In the genomic region with DNA sequence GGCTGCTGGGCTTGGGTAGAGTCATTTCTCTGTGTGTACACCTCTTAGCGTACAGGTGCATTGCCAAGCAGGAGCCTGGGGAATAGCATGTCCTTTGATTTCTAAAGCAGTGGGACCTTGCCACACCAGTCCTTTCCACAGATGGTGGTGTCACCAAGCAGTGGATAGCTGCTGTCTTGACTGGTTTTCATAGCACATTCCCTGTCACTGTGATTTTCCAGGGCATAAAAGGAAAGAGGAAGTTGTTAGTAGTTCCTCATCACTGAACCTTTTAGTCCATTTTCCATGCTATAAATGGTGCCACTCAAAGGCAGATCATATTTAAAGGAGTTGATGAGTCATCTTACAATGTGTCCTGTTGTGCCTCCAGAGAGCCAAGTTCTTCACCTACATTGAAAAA, we compare ENCODE assay signal across 24 mouse cellular contexts.
DNase-seq lines count a peak whose midpoint lies in the region; ATAC-seq and TF ChIP-seq lines count a peak whose summit lies in the region.
"Had no signal": no experiment of that assay in that cellular context is flagged by ENCODE, and none has a peak within 500 bp of the region (broad histone marks: within the 10 kb centered on the region; RNA-seq: fewer than 3 reads in every experiment).

No protein-coding gene starts in this region.

- no peak for TF ChIP-seq CTCF in heart, postnatal 0 days (IDR thresholded peaks at IDR 0.05; ENCODE audit: low read depth)

- intact Hi-C loops in heart, postnatal 25 days (cut with DNase I): no loop called here

- no peak overlapping the region for H3K9ac ChIP-seq in heart, postnatal 0 days (replicated peaks; ENCODE audit: low read depth, low read length)
- H3K9ac ChIP-seq: forebrain, embryonic 13.5 days; heart, embryonic 13.5 days; hindbrain, embryonic 15.5 days; midbrain, embryonic 13.5 days had no signal

- H3K4me2 ChIP-seq in heart, postnatal 0 days (ENCODE audit: low read depth, low read length): no peak overlapping the region
- H3K4me2 ChIP-seq: forebrain, embryonic 13.5 days; heart, embryonic 13.5 days; hindbrain, embryonic 15.5 days; midbrain, embryonic 13.5 days had no signal

- 100% methylated on average over 1 of the region's 1 CpGs for WGBS in heart, postnatal 0 days
- WGBS in large intestine, adult 2 months: 54% methylated on average over 1 of the region's 1 CpGs

- no peaks in the 10 kb centered on the region for H3K27me3 ChIP-seq in heart, postnatal 0 days (ENCODE audit: control insufficient read depth, insufficient read depth, low read length)
- H3K27me3 ChIP-seq: forebrain, embryonic 13.5 days; heart, embryonic 13.5 days; hindbrain, embryonic 15.5 days; midbrain, embryonic 13.5 days; Patski had no signal

- peak; percentile 62 for DNase-seq in cerebellum, adult 9-10 months
- DNase-seq in cerebellum, postnatal 14 days: no peak
- no peak for DNase-seq in heart, postnatal 0 days (ENCODE audit: low spot score)
- no peak for DNase-seq in heart, postnatal 25 days (ENCODE audit: low spot score)
- DNase-seq in large intestine, adult 2 months (ENCODE audit: low read depth, low spot score): peak; percentile 45
- no peak for DNase-seq in ovary, postnatal 36 days (ENCODE audit: low spot score)
- no peak for DNase-seq in adrenal gland, adult 18-20 months (ENCODE audit: low spot score in 2 of 2)
- DNase-seq: adrenal gland, adult 2 months; cerebellum, postnatal 10 days; embryo, embryonic 11 days; gastrocnemius, postnatal 36 days; heart, postnatal 4 days; kidney, adult 2 months; kidney, postnatal 10 days; liver; right cerebral cortex, postnatal 14 days; thymus, adult 2 months had no signal

- no peak overlapping the region for H3K4me3 ChIP-seq in heart, postnatal 0 days (ENCODE audit: low read depth, low read length)
- H3K4me3 ChIP-seq: forebrain, embryonic 13.5 days; heart, embryonic 13.5 days; hindbrain, embryonic 15.5 days; limb, embryonic 10.5 days; midbrain, embryonic 13.5 days had no signal

- H3K4me1 ChIP-seq in heart, postnatal 0 days (ENCODE audit: control insufficient read depth, insufficient read depth): peaks cover 12% of the 10 kb centered on the region; the same call in 1 of the 2 replicates
- H3K4me1 ChIP-seq: forebrain, embryonic 13.5 days had no signal

- no peaks in the 10 kb centered on the region for H3K36me3 ChIP-seq in heart, postnatal 0 days (replicated peaks; ENCODE audit: control insufficient read depth, insufficient read depth, low read length)
- H3K36me3 ChIP-seq: heart, embryonic 13.5 days; hindbrain, embryonic 15.5 days; limb, embryonic 10.5 days; midbrain, embryonic 13.5 days had no signal

- no peak for ATAC-seq in heart, postnatal 0 days (ENCODE audit: insufficient read depth, low read depth)
- ATAC-seq: forebrain, embryonic 13.5 days; midbrain, embryonic 13.5 days; Patski had no signal

- no peaks in the 10 kb centered on the region for H3K9me3 ChIP-seq in heart, postnatal 0 days (replicated peaks; ENCODE audit: control insufficient read depth, low read length)
- H3K9me3 ChIP-seq: forebrain, embryonic 13.5 days; heart, embryonic 13.5 days; hindbrain, embryonic 15.5 days; limb, embryonic 10.5 days; midbrain, embryonic 13.5 days had no signal

- no peak for TF ChIP-seq EP300 in heart, postnatal 0 days (IDR thresholded peaks at IDR 0.05; ENCODE audit: low read depth)

- peak overlapping the region; percentile 15; the same call in 1 of the 2 replicates for H3K27ac ChIP-seq in heart, postnatal 0 days (ENCODE audit: low read depth)
- H3K27ac ChIP-seq: forebrain, embryonic 13.5 days; heart, embryonic 13.5 days; hindbrain, embryonic 15.5 days; limb, embryonic 10.5 days; stomach, postnatal 0 days had no signal

Comparison
In these comparisons a context has a peak if more than half of its experiments do, and no peak if none do; other contexts are left out.
1. DNase-seq: peak in cerebellum, adult 9-10 months (single experiment) and large intestine, adult 2 months (single experiment); none in cerebellum, postnatal 14 days (0 of 2), heart, postnatal 0 days (single experiment), heart, postnatal 25 days (single experiment), ovary, postnatal 36 days (single experiment) and adrenal gland, adult 18-20 months (0 of 2).